Mouse (Mus musculus) testis, postnatal 14 days (tissue): ENCODE data around the gene Hlf.

Source experiments
- DNase-seq: peaks from one replicate; pipeline ENCODE4 v3.0.0; 2021; ENCODE audit warnings: low spot score

Gene Hlf

DNA sequence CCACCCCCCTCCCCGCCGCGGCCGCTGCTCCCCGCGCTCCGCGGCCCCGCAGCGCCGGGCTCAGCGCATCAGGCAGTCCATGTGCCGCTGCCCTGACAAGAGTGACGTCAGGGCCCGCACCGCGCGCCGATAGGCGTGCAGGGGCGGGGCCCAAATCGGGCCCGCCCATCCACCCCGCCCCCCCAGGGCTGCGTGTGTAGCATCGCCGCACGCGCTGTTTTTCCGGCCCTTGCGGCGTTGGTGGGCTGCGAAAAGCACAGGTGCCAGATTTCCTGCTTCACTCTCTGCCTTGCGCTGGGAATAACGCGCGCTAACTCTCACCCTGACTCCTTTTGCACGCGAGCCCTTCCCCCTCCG is at the start of gene Hlf:
Hlf (minus strand) TSS at position 79 of the 357 bp plus-strand sequence.
- peak; percentile 91 for DNase-seq

- no peak for DNase-seq
Observed at GRCm38 (mm10) chr11:90438768-90439167, 48.1 kb upstream of the Hlf start.

DNA sequence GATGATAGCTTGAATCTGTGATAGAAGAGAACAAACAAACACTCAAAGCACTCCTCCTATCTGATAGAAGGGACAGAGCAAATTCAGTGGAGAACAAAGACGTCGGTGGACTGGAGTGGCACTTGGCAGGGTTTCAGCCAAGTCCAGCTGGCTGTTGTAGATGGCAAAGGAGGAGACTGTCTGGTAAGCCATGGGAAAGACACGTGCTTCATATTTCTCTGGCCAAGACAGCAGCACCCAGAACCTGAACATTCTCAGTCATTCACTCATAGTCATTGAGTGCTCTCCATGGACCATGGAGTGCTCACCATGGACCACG is 34.5 kb upstream of the Hlf start:
- no peak for DNase-seq

DNA sequence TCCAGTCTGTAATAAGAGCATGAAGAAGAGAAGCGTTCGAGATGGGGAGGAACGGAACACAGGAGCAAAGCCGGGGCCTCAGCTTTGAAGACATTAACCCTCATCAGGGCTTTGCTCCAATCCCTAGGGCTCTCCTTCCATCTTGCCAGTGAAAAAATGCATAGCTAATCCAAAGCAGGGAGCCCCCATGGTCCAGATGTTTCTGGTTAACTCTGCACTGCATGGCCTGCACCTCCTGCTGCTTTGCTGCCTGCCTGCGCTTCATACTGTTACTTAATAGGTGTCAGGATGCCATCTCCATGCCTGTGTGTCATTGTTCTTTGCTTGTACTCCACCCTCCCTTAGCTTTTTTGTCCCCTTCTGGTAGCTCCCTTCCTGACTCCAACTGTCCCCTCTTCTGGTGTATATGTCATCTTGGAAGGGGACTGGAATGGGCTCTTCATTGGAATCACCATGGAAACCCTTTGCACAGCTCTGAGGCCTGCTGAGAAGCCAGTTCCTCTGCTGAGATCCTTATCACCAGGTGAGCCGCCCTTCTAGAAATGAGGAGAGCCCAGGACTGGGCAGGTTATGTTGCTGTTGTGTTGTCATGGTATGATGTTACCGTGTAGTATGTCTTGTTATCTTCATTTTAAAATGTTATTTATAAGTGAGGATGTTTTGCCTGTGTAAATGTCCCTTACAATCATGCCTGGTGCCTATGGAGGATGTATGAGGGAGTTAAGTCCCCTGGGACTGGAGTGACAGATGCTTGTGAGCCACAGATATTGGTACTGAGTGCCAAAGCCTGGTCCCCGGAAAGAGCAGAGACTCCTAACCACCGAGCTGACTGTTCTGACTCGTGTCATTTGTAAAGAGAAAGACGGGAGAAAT is 33.9 kb upstream of the Hlf start:
- DNase-seq, result no peak

GRCm38 (mm10) chr11:90423896-90424295 is 33.2 kb upstream of the Hlf start:
- no peak for DNase-seq

GRCm38 (mm10) chr11:90419706-90420105 is 29.0 kb upstream of the Hlf start:
- DNase-seq, result no peak

GRCm38 (mm10) chr11:90417921-90418320 is 27.2 kb upstream of the Hlf start:
- DNase-seq, result peak; percentile 98

DNA sequence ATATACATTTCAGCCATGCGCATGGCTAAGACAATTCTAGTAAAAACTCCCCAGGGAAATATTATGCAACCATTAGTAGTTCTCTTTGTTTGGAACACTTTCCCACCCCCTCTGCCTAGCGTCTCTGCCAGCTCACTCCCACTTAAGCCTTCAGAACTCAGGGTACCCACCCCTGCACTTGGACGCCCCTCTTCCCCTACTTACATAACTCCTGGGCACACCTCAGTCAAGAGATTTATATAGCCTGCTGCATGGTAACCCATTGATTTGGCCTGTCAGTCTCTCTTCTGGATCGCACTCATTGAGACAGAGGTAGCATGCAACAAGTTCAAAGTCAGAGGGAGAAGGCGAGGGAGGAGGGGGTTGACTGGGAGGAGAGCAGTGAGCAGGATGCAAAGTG is 26.3 kb upstream of the Hlf start:
- DNase-seq, result no peak

DNA sequence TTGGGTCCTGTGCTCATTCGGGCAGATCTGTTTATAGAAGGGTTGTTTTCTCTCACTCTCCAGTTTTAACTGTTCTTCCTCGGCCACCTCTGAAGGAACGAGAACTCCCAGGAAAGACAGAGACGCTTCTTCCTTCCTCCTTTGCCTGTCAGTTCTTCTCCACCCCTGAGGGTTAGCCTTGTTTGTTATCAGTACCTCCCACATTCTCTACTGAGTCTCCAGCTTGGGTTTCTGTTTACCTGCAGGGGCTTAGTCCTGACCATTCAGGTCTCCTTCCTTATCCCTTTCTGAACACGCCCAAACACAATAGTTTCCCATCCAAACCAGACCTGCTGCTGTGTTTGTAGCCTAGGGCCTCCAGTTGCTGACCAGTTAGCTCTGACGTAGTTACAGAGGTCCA is 8.2 kb upstream of the Hlf start:
- no peak for DNase-seq

DNA sequence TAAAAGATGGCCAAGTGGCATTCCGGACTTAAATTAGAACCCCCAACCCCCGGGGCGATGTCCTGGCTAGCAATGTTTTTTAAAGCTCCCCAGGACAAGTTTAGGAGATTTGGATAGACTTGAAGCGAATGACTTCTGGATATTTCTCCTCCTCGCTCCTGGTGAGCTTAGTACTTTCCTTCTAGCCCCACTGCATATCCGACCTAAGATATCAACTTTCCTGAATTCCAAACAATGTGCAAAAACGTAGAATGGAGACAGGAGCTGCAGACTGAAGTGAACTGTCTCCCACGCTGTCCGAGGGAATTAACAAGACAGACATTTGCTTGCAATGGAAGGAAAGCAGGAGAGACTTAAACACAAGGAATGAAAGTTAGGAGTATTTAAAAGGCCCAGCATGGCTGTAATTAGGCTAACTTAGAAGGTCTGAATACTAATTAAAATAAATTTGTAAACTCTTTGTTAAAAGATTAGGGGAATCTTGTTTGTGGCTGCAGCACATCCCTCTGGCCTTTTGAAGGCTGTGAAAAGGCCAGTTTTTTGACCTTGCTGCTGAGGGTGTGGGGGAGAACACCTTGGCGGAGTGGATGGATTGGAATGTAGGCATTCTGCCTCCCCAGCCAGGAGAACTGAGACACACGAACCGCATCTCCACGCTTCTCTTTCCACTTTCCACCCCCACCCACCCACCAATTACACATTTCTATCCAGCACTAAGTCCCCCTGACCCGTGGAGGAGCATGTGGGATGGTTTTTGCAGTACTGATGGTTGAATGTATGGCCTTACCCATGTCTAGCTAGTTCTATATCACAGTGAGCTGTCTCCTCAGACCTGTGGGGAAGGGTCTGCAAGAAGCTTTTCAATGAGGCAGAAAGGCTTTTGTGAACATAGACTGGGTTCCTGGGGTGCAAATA is 833 bp upstream of the Hlf start:
- no peak for DNase-seq

GRCm38 (mm10) chr11:90389902-90390816 is 536 bp downstream of the Hlf start:
- no peak for DNase-seq

DNA sequence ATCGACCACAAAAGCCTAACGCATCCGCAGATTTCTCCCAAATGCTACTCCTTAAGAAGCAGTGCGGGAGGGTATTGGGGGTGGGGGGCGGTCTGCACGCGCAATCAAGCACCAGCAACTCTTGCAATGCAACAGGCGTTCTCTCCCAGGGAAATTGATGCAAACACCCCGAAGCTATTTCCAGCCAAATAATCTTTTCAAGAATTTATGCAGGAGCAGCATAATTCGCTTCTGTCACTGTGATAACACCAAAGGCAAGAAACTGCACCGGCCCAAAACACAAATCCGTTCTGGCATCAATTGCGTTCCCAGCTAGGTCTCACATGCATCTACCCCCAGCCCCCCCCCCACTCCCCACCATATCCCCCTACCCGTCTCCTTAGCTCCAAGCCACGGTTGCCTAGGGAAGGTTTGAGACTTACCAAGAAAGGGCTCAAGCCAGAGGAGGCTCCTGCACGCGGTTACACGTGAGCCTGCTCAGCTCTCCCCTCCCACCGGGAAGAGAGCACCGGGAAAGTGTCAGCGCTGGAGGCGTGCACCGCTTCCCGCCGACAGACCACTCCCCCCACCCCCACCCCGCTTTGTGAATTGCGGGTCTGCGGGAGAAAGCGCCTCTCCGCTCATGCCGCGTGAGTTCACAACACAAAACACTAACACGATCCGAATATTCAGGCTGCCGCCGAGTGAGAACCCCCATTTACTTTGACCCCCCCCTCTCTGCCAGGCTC is 1.4 kb downstream of the Hlf start:
- peak; percentile 38 for DNase-seq

DNA sequence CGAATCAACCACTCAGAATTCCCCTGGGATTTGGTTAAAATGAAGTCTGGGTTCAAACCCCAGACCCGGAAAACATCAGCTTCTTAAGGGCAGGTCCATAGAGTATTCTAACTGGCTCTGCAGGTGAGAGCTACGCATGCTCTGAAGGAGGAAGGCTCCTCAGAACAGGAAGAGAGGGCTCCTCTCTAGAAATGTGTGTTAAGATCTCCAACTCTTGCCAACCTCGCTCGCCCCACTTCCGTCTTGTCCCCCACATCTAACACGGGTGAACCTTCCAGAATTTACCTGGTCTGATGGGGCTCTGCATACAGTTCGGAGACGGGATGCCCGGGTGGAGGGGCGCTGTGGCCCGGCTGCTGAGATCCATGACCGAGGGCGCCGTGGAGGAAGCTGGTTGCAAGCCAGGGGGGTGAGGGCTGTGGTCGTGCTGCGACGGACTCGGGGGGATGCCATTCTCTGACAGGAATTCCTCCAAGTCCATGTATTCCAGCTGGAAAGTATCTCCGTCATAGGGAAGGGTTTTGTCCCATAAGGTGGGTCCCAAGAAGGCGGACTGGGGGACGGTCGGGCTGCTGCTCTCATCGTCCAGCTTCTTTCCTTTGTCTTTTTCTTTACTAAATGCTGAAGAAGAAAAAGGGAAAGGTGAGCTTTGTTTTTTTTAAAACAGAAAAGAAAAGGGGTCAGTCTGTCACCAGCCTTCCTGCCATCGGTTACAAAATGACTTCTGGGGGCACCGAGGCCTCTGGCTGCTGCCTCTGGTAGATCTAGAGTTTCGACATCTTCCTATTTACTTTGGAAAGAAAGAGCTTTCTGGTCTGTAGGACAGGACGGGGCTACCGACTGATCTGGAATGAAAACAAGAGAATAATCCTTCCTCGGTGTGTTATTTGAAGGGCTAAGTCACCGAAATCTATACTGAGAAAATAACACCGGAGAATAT is 2.9 kb downstream of the Hlf start:
- DNase-seq, result no peak

DNA sequence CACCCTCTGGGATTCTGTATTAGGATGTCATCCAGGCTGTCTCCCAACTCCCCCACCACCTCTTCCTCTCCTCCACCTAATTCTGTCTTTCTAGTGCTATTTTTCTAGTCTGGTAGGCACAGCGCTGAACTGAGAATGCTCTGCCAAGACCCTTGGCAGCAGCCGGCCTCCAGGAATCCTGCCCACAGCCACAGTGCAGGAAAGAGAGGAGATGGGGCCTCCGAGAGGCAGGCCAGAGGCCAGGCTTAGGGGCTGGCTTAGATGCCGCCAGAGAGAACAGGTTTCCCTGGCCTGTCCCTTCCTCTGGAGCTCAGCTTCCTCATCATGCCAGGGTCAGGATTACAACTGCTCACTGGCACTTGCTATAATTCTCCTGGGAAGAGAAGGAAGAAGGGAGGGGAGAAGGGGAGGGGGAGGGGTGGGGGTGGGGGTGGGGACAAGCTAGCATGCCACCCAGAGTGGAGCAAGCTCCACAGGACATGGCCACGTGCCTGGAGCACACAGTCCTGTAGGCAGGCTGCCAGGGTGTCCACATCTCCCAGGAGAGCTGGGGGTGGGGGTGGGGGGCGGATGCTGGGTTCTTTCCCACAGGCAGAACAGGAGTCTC is 8.6 kb downstream of the Hlf start:
- peak; percentile 25 for DNase-seq

GRCm38 (mm10) chr11:90381113-90381512 is 9.6 kb downstream of the Hlf start:
- no peak for DNase-seq

GRCm38 (mm10) chr11:90380131-90380685 is 10.5 kb downstream of the Hlf start:
- DNase-seq, result no peak

GRCm38 (mm10) chr11:90378008-90378407 is 12.7 kb downstream of the Hlf start:
- no peak for DNase-seq

DNA sequence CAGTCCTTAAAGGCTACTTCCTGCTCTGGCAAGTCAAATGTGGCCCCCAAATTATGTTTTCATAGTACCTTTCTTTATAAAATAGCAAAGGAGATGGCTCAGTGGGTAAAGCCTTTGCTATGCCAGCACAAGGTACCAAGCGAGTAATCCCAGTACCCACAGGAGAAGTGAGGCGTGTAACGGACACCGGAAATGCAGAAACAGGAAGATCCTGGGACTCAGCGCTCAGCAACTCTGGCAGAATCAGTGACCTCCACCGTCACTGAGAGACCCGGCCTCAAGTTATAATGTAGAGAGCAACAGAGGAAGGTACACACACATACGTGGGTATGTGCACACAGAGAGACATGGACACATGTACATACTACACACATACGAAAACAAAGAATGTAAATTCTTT is 14.3 kb downstream of the Hlf start:
- no peak for DNase-seq

DNA sequence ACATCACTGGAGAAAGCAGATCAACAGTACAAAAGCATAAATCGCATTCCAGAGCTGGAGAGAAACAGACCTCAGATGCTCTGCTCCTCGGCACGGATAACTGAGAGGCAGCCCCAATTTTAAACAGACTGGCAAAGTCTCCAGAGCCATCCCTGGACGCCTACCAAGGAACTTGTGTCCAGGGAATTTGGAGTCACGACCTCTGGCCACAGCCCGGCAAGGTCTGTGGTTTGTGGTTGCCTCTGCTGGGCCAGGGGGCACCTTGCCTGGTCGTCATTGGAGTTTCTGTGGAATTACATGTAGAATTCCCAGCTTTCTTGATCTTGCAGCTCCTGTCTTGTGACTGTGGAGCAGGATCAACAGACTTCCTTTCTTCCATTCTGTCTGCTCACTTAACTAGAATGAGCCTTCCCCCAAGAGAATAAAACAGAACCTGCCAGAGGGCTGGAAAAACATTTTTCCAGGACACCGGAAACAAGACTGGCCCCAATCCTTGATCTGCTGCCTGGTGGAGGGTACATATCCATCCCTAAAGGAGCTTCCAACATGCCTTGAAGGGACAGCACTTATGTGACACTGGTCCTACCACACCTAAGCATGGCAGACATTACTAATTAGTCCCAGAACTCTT is 19.1 kb downstream of the Hlf start:
- no peak for DNase-seq
